Mouse (Mus musculus): Measurements from ENCODE around the gene Jund.

Gene Jund

GRCm38 (mm10) chr8:70698310-70699109 lies at the start of gene Jund:
Gene Jund, plus strand, starts transcription at chr8:70698949.
- DNase-seq = peak; percentile 100

- DNase-seq = peak; percentile 89
These were observed 49.4 kb upstream of the Jund start for GRCm38 (mm10) chr8:70649324-70649723.

GRCm38 (mm10) chr8:70650351-70650750 lies 48.4 kb upstream of the Jund start:
- no peak for DNase-seq

- DNase-seq = peak; percentile 78
These were observed 45.5 kb upstream of the Jund start for GRCm38 (mm10) chr8:70653226-70653625.

- no peak for DNase-seq
These were observed 44.6 kb upstream of the Jund start for GRCm38 (mm10) chr8:70654121-70654520.

GRCm38 (mm10) chr8:70655469-70655868 lies 43.3 kb upstream of the Jund start:
- no peak for DNase-seq

- no peak for DNase-seq
These were observed 42.5 kb upstream of the Jund start for GRCm38 (mm10) chr8:70656193-70656790.

GRCm38 (mm10) chr8:70657214-70657613 lies 41.5 kb upstream of the Jund start:
- no peak for DNase-seq

GRCm38 (mm10) chr8:70657739-70658138 lies 41.0 kb upstream of the Jund start:
- DNase-seq = no peak

- DNase-seq = no peak
These were observed 39.7 kb upstream of the Jund start for GRCm38 (mm10) chr8:70658897-70659603.

GRCm38 (mm10) chr8:70659604-70660272 lies 39.0 kb upstream of the Jund start:
- peak; percentile 93 for DNase-seq

- DNase-seq = peak; percentile 43
These were observed 38.5 kb upstream of the Jund start, which contains the start of gene Pgpep1 for GRCm38 (mm10) chr8:70660273-70660725. Gene Pgpep1, minus strand, starts transcription at chr8:70660388.

GRCm38 (mm10) chr8:70663691-70664090 lies 35.1 kb upstream of the Jund start:
- DNase-seq = no peak

- DNase-seq = no peak
These were observed 34.1 kb upstream of the Jund start for GRCm38 (mm10) chr8:70664631-70665030.

GRCm38 (mm10) chr8:70665599-70665998 lies 33.1 kb upstream of the Jund start:
- DNase-seq = no peak

- DNase-seq = peak; percentile 63
These were observed 31.7 kb upstream of the Jund start for GRCm38 (mm10) chr8:70667071-70667470.

GRCm38 (mm10) chr8:70671615-70672324 lies 27.0 kb upstream of the Jund start:
- peak; percentile 60 for DNase-seq

- DNase-seq = no peak
These were observed 26.2 kb upstream of the Jund start for GRCm38 (mm10) chr8:70672325-70673078.

- peak; percentile 96 for DNase-seq
These were observed 25.5 kb upstream of the Jund start, which contains the start of gene Lsm4 for GRCm38 (mm10) chr8:70673079-70673856. Gene Lsm4, plus strand, starts transcription at chr8:70673248.

- no peak for DNase-seq
These were observed 24.6 kb upstream of the Jund start for GRCm38 (mm10) chr8:70674109-70674508.

- DNase-seq = no peak
These were observed 24.0 kb upstream of the Jund start for GRCm38 (mm10) chr8:70674716-70675115.
